26 mouse cellular contexts compared by ENCODE assay signal in genomic region chrX:145938295-145938966, GRCm38 (mm10).
A peak's percentile ranks its signal among the peaks of the same experiment; 100 is the strongest.
DNase-seq lines count a peak whose midpoint lies in the region; ATAC-seq and TF ChIP-seq lines count a peak whose summit lies in the region.
"Had no signal": no experiment of that assay in that cellular context is flagged by ENCODE, and none has a peak within 500 bp of the region (broad histone marks: within the 10 kb centered on the region; RNA-seq: fewer than 3 reads in every experiment).

No protein-coding gene starts in this region.

- no peak overlapping the region for H3K9ac ChIP-seq in MEL (ENCODE audit: control insufficient read depth, low read depth, low read length, poor library complexity, severe bottlenecking)
- no peak overlapping the region for H3K9ac ChIP-seq in liver, embryonic 16.5 days (ENCODE audit: low read depth, low read length)
- H3K9ac ChIP-seq in stomach, postnatal 0 days (ENCODE audit: low read length), result no peak overlapping the region
- H3K9ac ChIP-seq: forebrain, embryonic 12.5 days; forebrain, embryonic 15.5 days; heart, embryonic 12.5 days; heart, embryonic 15.5 days; hindbrain, embryonic 13.5 days; intestine, embryonic 15.5 days had no signal

- TF ChIP-seq POLR2A in MEL (IDR thresholded peaks at IDR 0.05; ENCODE audit: control insufficient read depth in 1 of 2, insufficient read depth in 1 of 2, low read depth in 1 of 2, low read length in 2 of 2, poor library complexity in 1 of 2), result no peak

- no peak for TF ChIP-seq RAD21 in MEL (IDR thresholded peaks at IDR 0.05; ENCODE audit: low read depth, low read length)

- no peaks in the 10 kb centered on the region for H3K79me2 ChIP-seq in MEL (ENCODE audit: control insufficient read depth, insufficient read depth, low read length, poor library complexity)

- TF ChIP-seq EP300 in MEL (IDR thresholded peaks at IDR 0.05; ENCODE audit: low read depth in 1 of 2, low read length in 2 of 2), result no peak
- TF ChIP-seq EP300 in stomach, postnatal 0 days (optimal IDR thresholded peaks at IDR 0.05), result no peak

- no peak overlapping the region for H3K27ac ChIP-seq in MEL (ENCODE audit: control insufficient read depth, low read depth, low read length)
- no peak overlapping the region for H3K27ac ChIP-seq in liver, embryonic 16.5 days (ENCODE audit: low read length)
- H3K27ac ChIP-seq in stomach, postnatal 0 days (replicated peaks), result no peak overlapping the region
- H3K27ac ChIP-seq: forebrain, embryonic 12.5 days; forebrain, embryonic 15.5 days; heart, embryonic 15.5 days; hindbrain, embryonic 10.5 days; hindbrain, embryonic 13.5 days; intestine, embryonic 15.5 days had no signal

- peaks cover 5% of the 10 kb centered on the region; the same call in 1 of the 2 replicates for H3K4me1 ChIP-seq in G1E (ENCODE audit: insufficient read depth, low read depth, low read length)
- no peaks in the 10 kb centered on the region; a peak in 1 of 4 replicates for H3K4me1 ChIP-seq in MEL (ENCODE audit: control insufficient read depth in 1 of 2, insufficient read depth in 2 of 2, low read length in 2 of 2)
- H3K4me1 ChIP-seq in liver, embryonic 16.5 days (ENCODE audit: control insufficient read depth, low read depth, low read length), result no peaks in the 10 kb centered on the region
- no peaks in the 10 kb centered on the region for H3K4me1 ChIP-seq in stomach, postnatal 0 days (replicated peaks; ENCODE audit: control insufficient read depth, insufficient read depth)
- H3K4me1 ChIP-seq: forebrain, embryonic 12.5 days; forebrain, embryonic 15.5 days; heart, embryonic 12.5 days; heart, embryonic 15.5 days; hindbrain, embryonic 10.5 days; hindbrain, embryonic 13.5 days; intestine, embryonic 15.5 days had no signal

- H3K4me3 ChIP-seq in G1E (ENCODE audit: low read depth, low read length), result no peak overlapping the region
- no peak overlapping the region for H3K4me3 ChIP-seq in MEL (ENCODE audit: control insufficient read depth in 1 of 2, insufficient read depth in 1 of 2, low read depth in 2 of 2, low read length in 2 of 2)
- H3K4me3 ChIP-seq in liver, embryonic 16.5 days (ENCODE audit: low read depth, low read length), result no peak overlapping the region
- H3K4me3 ChIP-seq in stomach, postnatal 0 days (ENCODE audit: low read depth, low read length), result no peak overlapping the region
- H3K4me3 ChIP-seq: forebrain, embryonic 12.5 days; forebrain, embryonic 15.5 days; heart, embryonic 12.5 days; heart, embryonic 15.5 days; hindbrain, embryonic 10.5 days; hindbrain, embryonic 13.5 days; intestine, embryonic 15.5 days had no signal

- H3K36me3 ChIP-seq in G1E (replicated peaks) (no peaks in the 10 kb centered on the region), MEL (ENCODE audit: control insufficient read depth in 1 of 2, insufficient read depth in 2 of 2, low read length in 2 of 2) (peaks cover 0 to 2% of the 10 kb centered on the region in 2 experiments; a peak in 1 of 4 replicates)
- no peaks in the 10 kb centered on the region for H3K36me3 ChIP-seq in liver, embryonic 16.5 days (ENCODE audit: control insufficient read depth, insufficient read depth)
- no peaks in the 10 kb centered on the region for H3K36me3 ChIP-seq in stomach, postnatal 0 days (ENCODE audit: control insufficient read depth, insufficient read depth, low read length)
- H3K36me3 ChIP-seq: forebrain, embryonic 12.5 days; forebrain, embryonic 15.5 days; heart, embryonic 12.5 days; heart, embryonic 15.5 days; hindbrain, embryonic 10.5 days; hindbrain, embryonic 13.5 days; intestine, embryonic 15.5 days had no signal

- H3K9me3 ChIP-seq in G1E (replicated peaks) (no peaks in the 10 kb centered on the region), MEL (replicated peaks; ENCODE audit: insufficient read depth, low read length) (no peaks in the 10 kb centered on the region)
- H3K9me3 ChIP-seq in liver, embryonic 16.5 days (replicated peaks; ENCODE audit: control insufficient read depth, low read length), result no peaks in the 10 kb centered on the region
- H3K9me3 ChIP-seq in stomach, postnatal 0 days (ENCODE audit: control insufficient read depth, low read length), result no peaks in the 10 kb centered on the region
- H3K9me3 ChIP-seq: forebrain, embryonic 12.5 days; forebrain, embryonic 15.5 days; heart, embryonic 12.5 days; heart, embryonic 15.5 days; hindbrain, embryonic 10.5 days; hindbrain, embryonic 13.5 days; intestine, embryonic 15.5 days had no signal

- H3K4me2 ChIP-seq in liver, embryonic 16.5 days (ENCODE audit: low read depth, low read length), result no peak overlapping the region
- H3K4me2 ChIP-seq in stomach, postnatal 0 days (replicated peaks; ENCODE audit: low read depth), result no peak overlapping the region
- H3K4me2 ChIP-seq: forebrain, embryonic 12.5 days; forebrain, embryonic 15.5 days; heart, embryonic 12.5 days; heart, embryonic 15.5 days; hindbrain, embryonic 13.5 days; intestine, embryonic 15.5 days had no signal

- ATAC-seq in G1E (ENCODE audit: extremely low read depth, insufficient number of reproducible peaks, low FRiP score, poor library complexity, severe bottlenecking), result peak; percentile 15
- peak; percentile 68 for ATAC-seq in erythroid progenitor cell, adult 5-6 weeks (replicated peaks; ENCODE audit: low FRiP score, poor library complexity, severe bottlenecking)
- ATAC-seq in liver, embryonic 16.5 days (ENCODE audit: low read depth), result peak; percentile 87
- no peak for ATAC-seq in stomach, postnatal 0 days (ENCODE audit: low FRiP score, low TSS enrichment)
- ATAC-seq: CD4-positive, CD25-positive, alpha-beta regulatory T cell, adult 4 months; forebrain, embryonic 15.5 days; hindbrain, embryonic 16.5 days; intestine, embryonic 15.5 days; Patski had no signal

- H3K27me3 ChIP-seq in G1E (ENCODE audit: insufficient read depth, low read length) (no peaks in the 10 kb centered on the region), MEL (ENCODE audit: control insufficient read depth in 1 of 2, insufficient read depth in 2 of 2, low read length in 2 of 2) (no peaks in the 10 kb centered on the region)
- no peaks in the 10 kb centered on the region for H3K27me3 ChIP-seq in liver, embryonic 16.5 days (ENCODE audit: control insufficient read depth, insufficient read depth, low read depth, low read length)
- H3K27me3 ChIP-seq in stomach, postnatal 0 days (ENCODE audit: control insufficient read depth, insufficient read depth, low read length), result no peaks in the 10 kb centered on the region
- H3K27me3 ChIP-seq: forebrain, embryonic 12.5 days; forebrain, embryonic 15.5 days; heart, embryonic 12.5 days; heart, embryonic 15.5 days; hindbrain, embryonic 13.5 days; intestine, embryonic 15.5 days; Patski had no signal

- WGBS in liver, embryonic 16.5 days (ENCODE audit: insufficient replicate concordance), result 30% methylated on average over 1 of the region's 1 CpGs
- 58% methylated on average over 1 of the region's 1 CpGs for WGBS in stomach, postnatal 0 days

- TF ChIP-seq CTCF in G1E (IDR thresholded peaks at IDR 0.05; ENCODE audit: low read depth, low read length) (no peak), MEL (IDR thresholded peaks at IDR 0.05 in 2 of 3, conservative IDR thresholded peaks at IDR 0.05 in 1 of 3; ENCODE audit: control insufficient read depth in 1 of 3, insufficient read depth in 1 of 3, low read depth in 2 of 3, low read length in 3 of 3, poor library complexity in 1 of 3, severe bottlenecking in 1 of 3) (no peak)
- TF ChIP-seq CTCF in stomach, postnatal 0 days (IDR thresholded peaks at IDR 0.05; ENCODE audit: low read depth), result no peak

- DNase-seq in G1E (ENCODE audit: low spot score), result no peak
- DNase-seq in MEL (ENCODE audit: low read depth, low spot score), result peak; percentile 37
- no peak for DNase-seq in c-Kit-positive CD71-positive TER-119-positive erythroid progenitor cells, embryonic 14.5 days (ENCODE audit: low spot score)
- DNase-seq in stomach, postnatal 0 days (ENCODE audit: low spot score), result no peak
- no peak for DNase-seq in T-cell, adult 2 months (ENCODE audit: low spot score)
- DNase-seq: adrenal gland, adult 2 months; adrenal gland, postnatal 14 days; cerebellum, adult 18-20 months; cerebellum, adult 9-10 months; cerebellum, postnatal 14 days; gastrocnemius, postnatal 25 days; heart, adult 18-20 months; heart, postnatal 10 days; heart, postnatal 36 days had no signal

TF ChIP-seq in MEL, 35 proteins besides CTCF, POLR2A, EP300 and RAD21:
- TF ChIP-seq SIN3A (IDR thresholded peaks at IDR 0.05; ENCODE audit: low read length) (no peak), NRF1 (IDR thresholded peaks at IDR 0.05; ENCODE audit: insufficient read depth, low read depth, low read length, poor library complexity, severe bottlenecking) (no peak), ZNF384 (IDR thresholded peaks at IDR 0.05; ENCODE audit: low read depth, low read length) (no peak), TAL1 (IDR thresholded peaks at IDR 0.05; ENCODE audit: low read length) (peak; percentile 9; the same call in 1 of the 2 replicates), MAZ (IDR thresholded peaks at IDR 0.05; ENCODE audit: low read depth, low read length) (no peak), TBP (IDR thresholded peaks at IDR 0.05; ENCODE audit: low read depth, low read length) (no peak), ZKSCAN1 (IDR thresholded peaks at IDR 0.05; ENCODE audit: low read depth, low read length) (no peak), ELF1 (IDR thresholded peaks at IDR 0.05; ENCODE audit: low read depth, low read length) (no peak)
